Mouse (Mus musculus) intestine, postnatal 0 days (tissue): ENCODE data around the gene Cpa4. TPM values are rescaled to one million over a fixed set of nuclear protein-coding genes. Genes with fewer than 3 reads are reported as not detected.
A peak's percentile ranks its signal among the peaks of the same experiment; 100 is the strongest.

ENCODE experiments used
- ATAC-seq: fragments of 200-750 bp; cut with Nextera tagmentation; 2 replicates; pipeline ENCODE4 v1.8.0; 2017; ENCODE audit warnings: mild to moderate bottlenecking, moderate TSS enrichment, moderate library complexity
- H3K27ac ChIP-seq: fragments of 300-500 bp; sonication (generic); 2 replicates; pipeline ENCODE4 v1.5.1; 2014; ENCODE audit warnings: mild to moderate bottlenecking, low read depth, low read length, moderate library complexity
- H3K27me3 ChIP-seq: fragments of 300-500 bp; sonication (generic); replicated peaks from 2 replicates; pipeline ENCODE4 v1.6.1; 2014; ENCODE audit warnings: low read length, mixed read lengths; ENCODE audit not compliant: control insufficient read depth, insufficient read depth
- H3K36me3 ChIP-seq: fragments of 300-500 bp; sonication (generic); 2 replicates; pipeline ENCODE4 v1.6.1; 2014; ENCODE audit warnings: mild to moderate bottlenecking, moderate library complexity; ENCODE audit not compliant: control insufficient read depth, insufficient read depth
- H3K4me1 ChIP-seq: fragments of 300-500 bp; sonication (generic); replicated peaks from 2 replicates; pipeline ENCODE4 v1.6.1; 2014; ENCODE audit warnings: antibody characterized with exemption, low read length, mixed read lengths; ENCODE audit not compliant: control insufficient read depth, insufficient read depth
- H3K4me2 ChIP-seq: fragments of 300-500 bp; sonication (generic); replicated peaks from 2 replicates; pipeline ENCODE4 v1.6.1; 2014; ENCODE audit warnings: low read depth, mild to moderate bottlenecking, moderate library complexity
- H3K4me3 ChIP-seq: fragments of 300-500 bp; sonication (generic); 2 replicates; pipeline ENCODE4 v1.5.1; 2014; ENCODE audit warnings: low read depth, low read length
- H3K9ac ChIP-seq: fragments of 300-500 bp; sonication (generic); 2 replicates; pipeline ENCODE4 v1.6.1; 2014; ENCODE audit warnings: mild to moderate bottlenecking, low read depth, low read length
- H3K9me3 ChIP-seq: fragments of 300-500 bp; sonication (generic); 2 replicates; pipeline ENCODE4 v1.6.1; 2016; ENCODE audit warnings: mixed run types; ENCODE audit not compliant: control insufficient read depth
- CTCF ChIP-seq: sonication (generic); IDR thresholded peaks from 2 replicates; pipeline ENCODE4 v1.5.1; 2016; ENCODE audit warnings: low read depth, mild to moderate bottlenecking, control low read depth, antibody characterized with exemption, moderate library complexity
- WGBS: fragments of 180-500 bp; shearing (Covaris S2); extraction: QIAGEN DNeasy Blood & Tissue Kit; methylation state at CpG from one replicate; pipeline ENCODE4 v1.1.7; 2014; 5-methylcytosine and 5-hydroxymethylcytosine counted together
- polyA plus RNA-seq: library from polyadenylated mRNA; unstranded; fragments of >200 nt; fragmentation: Nextera tagmentation; extraction: Ambion mirVana; gene quantifications from 2 replicates; pipeline ENCODE4 v1.2.1, GENCODE M21; 2015

Gene Cpa4
- polyA plus RNA-seq, 1 experiment from 2014 or later = 0.04 TPM

DNA sequence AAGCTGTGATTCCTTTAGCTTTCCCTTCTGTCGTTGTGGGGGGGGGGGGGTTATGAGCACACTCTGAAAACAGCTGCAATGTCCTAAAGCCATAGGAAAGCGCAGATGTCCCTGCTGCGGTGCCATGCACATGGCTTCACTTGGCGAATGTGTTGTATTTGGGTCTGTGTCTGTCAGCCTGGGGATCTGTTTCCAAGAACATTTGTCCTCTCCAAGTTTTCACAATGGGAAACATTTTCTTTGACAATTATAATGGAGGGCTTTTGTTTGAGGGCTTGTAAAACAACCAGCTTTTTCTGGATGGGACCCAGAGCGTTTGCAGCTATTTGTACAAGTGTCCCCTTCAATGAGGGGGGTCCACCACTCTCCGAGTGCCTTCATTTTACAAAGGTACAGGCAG, 46.1 kb downstream of the Cpa4 start:
- Histone ChIP-seq H3K9ac (no peak overlapping the region), H3K9me3 (no peaks in the 10 kb centered on the region), H3K4me2 (no peak overlapping the region), H3K36me3 (no peaks in the 10 kb centered on the region), H3K27ac (no peak overlapping the region), H3K4me3 (no peak overlapping the region), H3K27me3 (peaks cover 3% of the 10 kb centered on the region; the same call in 1 of the 2 replicates), H3K4me1 (no peaks in the 10 kb centered on the region)
- no peak for TF ChIP-seq CTCF
- WGBS = 84% methylated on average over 6 of the region's 6 CpGs
- ATAC-seq = no peak

DNA sequence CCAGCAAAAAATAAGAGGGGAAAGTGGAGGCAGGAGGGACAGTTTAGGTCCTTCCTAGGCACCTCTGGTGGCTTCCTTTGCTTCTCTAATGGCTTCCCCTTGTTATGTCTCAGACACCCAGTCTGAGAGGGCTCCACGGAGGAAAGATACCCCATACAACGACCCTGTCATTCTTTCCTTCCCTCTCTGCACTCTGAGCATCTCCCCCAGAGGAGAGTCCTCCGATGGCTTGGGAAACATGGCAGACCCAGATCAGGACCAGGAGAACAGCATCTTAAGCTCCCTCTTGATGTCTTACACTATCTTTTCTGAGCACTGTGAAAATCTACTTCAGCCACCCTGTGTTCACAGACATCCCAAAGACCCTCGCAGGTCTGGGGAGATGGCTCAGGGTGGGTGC, 47.6 kb downstream of the Cpa4 start:
- Histone ChIP-seq H3K36me3 (no peaks in the 10 kb centered on the region), H3K9me3 (no peaks in the 10 kb centered on the region), H3K4me1 (no peaks in the 10 kb centered on the region), H3K27ac (no peak overlapping the region), H3K9ac (no peak overlapping the region), H3K27me3 (peaks cover 3% of the 10 kb centered on the region; the same call in 1 of the 2 replicates), H3K4me2 (no peak overlapping the region), H3K4me3 (no peak overlapping the region)
- TF ChIP-seq CTCF = no peak
- no peak for ATAC-seq
- WGBS = 56% methylated on average over 4 of the region's 4 CpGs

DNA sequence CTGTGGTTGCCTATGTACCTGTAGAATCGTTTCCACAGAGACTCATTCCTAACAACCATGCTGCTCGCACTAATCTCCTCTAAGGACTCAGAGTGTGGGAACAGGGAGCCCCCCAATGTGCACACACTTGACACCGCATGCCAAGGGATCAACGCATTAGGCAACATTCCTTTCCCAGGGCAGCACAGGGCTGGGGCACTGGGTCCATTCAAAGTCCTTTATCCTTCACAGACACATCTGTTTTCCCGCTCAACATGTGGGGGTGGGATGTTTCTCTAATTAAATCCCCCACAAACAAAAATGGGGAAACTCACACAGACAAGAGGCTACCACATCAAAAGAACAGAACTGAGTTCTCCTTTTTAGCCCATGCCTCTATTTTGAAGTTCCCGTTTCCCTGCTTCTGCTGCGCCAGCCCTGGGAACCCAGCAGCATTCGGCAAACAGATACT, 48.3 kb downstream of the Cpa4 start:
- Histone ChIP-seq H3K9ac (no peak overlapping the region), H3K36me3 (no peaks in the 10 kb centered on the region), H3K4me3 (no peak overlapping the region), H3K27me3 (peaks cover 3% of the 10 kb centered on the region; the same call in 1 of the 2 replicates), H3K4me2 (no peak overlapping the region), H3K4me1 (no peaks in the 10 kb centered on the region), H3K9me3 (no peaks in the 10 kb centered on the region), H3K27ac (no peak overlapping the region)
- TF ChIP-seq CTCF = no peak
- 33% methylated on average over 8 of the region's 8 CpGs for WGBS
- no peak for ATAC-seq

GRCm38 (mm10) chr6:30617020-30617958, 49.1 kb downstream of the Cpa4 start:
- no peaks in the 10 kb centered on the region for H3K36me3 ChIP-seq
- peak overlapping the region; percentile 27; the same call in 1 of the 2 replicates for H3K4me2 ChIP-seq
- H3K27me3 ChIP-seq = peaks cover 3% of the 10 kb centered on the region; the same call in 1 of the 2 replicates
- ATAC-seq = no peak
- no peak overlapping the region for H3K9ac ChIP-seq
- TF ChIP-seq CTCF = no peak
- no peaks in the 10 kb centered on the region for H3K9me3 ChIP-seq
- H3K4me1 ChIP-seq = no peaks in the 10 kb centered on the region
- H3K4me3 ChIP-seq = no peak overlapping the region
- 26% methylated on average over 13 of the region's 13 CpGs for WGBS
- H3K27ac ChIP-seq = no peak overlapping the region

- TF ChIP-seq CTCF = peak; percentile 25; the same call in 1 of the 2 replicates
- no peak overlapping the region for H3K9ac ChIP-seq
- H3K27me3 ChIP-seq = peaks cover 3% of the 10 kb centered on the region; the same call in 1 of the 2 replicates
- peak overlapping the region; percentile 27; the same call in 1 of the 2 replicates for H3K4me2 ChIP-seq
- 37% methylated on average over 18 of the region's 18 CpGs for WGBS
- H3K4me1 ChIP-seq = no peaks in the 10 kb centered on the region
- no peaks in the 10 kb centered on the region for H3K36me3 ChIP-seq
- H3K4me3 ChIP-seq = no peak overlapping the region
- no peak overlapping the region for H3K27ac ChIP-seq
- ATAC-seq = no peak
- H3K9me3 ChIP-seq = no peaks in the 10 kb centered on the region
These were observed 49.9 kb downstream of the Cpa4 start for GRCm38 (mm10) chr6:30617959-30618590.

- TF ChIP-seq CTCF = no peak
- Histone ChIP-seq H3K36me3 (no peaks in the 10 kb centered on the region), H3K27me3 (peaks cover 3% of the 10 kb centered on the region; the same call in 1 of the 2 replicates), H3K9ac (no peak overlapping the region), H3K27ac (no peak overlapping the region), H3K4me1 (no peaks in the 10 kb centered on the region), H3K4me2 (no peak overlapping the region), H3K9me3 (no peaks in the 10 kb centered on the region), H3K4me3 (no peak overlapping the region)
- 61% methylated on average over 6 of the region's 6 CpGs for WGBS
- ATAC-seq = no peak
These were observed 50.6 kb downstream of the Cpa4 start for GRCm38 (mm10) chr6:30618735-30619134.
